Mouse (Mus musculus) layer of hippocampus, postnatal 10 days (tissue): ENCODE results near the gene Lama5. TPM values are rescaled to one million over a fixed set of nuclear protein-coding genes. Genes with fewer than 3 reads are reported as not detected.

Source experiments
- DNase-seq, 2 experiments: peaks; one replicate each; pipeline ENCODE4 v3.0.0; 2021; ENCODE audit warnings: low spot score in 2 of 2
- total RNA-seq, 2 experiments: library from RNA; stranded (reverse); gene quantifications; 2 replicates each; pipeline ENCODE4 v1.2.3; 2021

The Lama5 gene
- total RNA-seq, 2 experiments from 2014 or later: 8.1 to 9.6 TPM

DNA sequence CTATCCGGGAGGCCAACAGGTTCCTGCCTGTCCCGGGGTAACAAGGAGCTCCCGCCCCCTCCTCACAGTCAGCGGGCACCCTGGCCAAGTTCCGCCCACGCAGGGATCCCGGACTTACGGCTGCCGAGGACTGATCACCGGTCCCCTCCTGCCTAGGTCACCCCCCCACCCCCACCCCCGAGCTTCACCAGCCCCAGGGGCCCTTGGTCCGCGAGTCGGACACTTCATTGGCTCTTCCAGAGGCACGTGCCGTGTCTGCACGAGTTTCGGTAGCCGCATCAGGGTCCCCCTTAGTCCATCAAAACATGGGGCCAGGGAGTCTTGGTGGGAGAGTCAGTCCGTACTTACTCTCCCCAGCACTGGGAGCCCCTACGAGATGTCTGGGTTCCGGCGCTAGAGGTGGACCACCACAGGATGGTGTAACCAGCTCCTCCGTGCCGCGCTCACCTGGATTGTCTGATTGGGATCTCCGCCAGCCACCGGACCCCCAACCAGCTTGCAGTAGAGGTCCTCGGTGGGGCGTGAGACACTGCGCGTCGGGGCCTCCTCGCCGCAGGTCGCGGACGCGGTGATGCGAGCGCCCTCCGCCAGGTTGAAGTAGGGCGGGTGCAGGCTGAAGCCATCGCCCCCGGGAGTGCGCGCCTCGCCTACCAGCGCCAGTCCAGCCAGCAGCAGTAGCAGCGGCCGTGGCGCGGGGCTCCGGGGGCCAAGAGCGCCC lies 456 bp downstream of the Lama5 start:
- DNase-seq: no peak

DNA sequence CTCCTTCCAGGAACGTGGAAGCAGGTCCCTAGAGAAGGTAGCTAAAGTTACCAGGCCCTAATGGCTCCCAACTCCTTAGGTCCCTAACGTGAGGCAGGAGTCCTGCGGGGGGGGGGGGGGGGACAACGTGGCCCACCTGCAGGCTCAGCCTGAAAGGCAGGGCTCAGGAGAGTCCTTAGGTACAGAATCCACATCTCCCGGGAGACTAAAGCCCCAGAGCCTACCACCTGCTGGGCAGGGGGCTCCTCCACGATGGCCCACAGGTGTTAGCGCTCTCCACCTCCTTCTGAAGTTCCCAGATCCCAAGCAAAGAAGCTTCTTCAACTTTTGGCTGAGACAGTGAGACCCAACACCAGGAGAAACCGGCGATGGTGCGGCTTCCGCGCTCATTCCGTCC lies 1.0 kb downstream of the Lama5 start:
- DNase-seq: no peak

DNA sequence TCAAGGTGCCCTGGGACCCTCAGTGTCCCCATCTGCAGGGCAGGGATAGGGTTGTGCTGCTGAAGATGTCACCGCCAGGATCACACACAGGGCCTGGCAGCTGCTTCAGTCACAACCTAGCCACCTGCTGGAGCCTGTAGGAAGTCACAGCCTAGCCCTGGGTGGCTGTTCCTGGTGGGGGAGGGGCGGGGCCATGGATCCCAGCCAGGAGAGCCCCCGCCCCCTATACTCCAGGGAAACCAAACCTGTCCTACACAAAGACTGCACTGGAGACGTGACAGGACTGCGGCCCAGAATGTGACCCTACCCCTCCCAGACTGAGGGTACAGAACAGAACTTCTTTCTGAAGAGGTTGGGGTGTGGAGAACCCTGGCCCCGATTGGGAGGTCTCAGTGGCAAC lies 3.4 kb downstream of the Lama5 start:
- no peak for DNase-seq

DNA sequence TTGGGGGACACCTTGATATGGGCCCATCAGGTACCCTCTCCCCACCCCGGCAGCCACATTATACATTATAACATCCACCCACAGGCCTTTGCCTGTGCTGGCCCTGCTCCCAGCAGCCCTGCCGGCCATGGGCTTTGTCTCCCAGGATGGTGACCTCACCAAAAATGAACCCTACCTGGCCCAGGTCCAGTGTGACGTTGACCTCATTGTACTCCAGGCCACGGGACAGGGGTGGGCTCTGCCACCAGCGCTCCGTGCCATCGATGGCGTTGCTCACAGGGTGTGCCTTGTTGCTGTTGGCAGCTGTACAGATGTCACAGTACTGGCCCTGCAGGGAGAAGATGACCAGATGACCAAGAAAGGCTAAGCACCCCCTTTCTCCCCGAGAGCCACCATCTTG lies 4.6 kb downstream of the Lama5 start:
- DNase-seq: no peak

DNA sequence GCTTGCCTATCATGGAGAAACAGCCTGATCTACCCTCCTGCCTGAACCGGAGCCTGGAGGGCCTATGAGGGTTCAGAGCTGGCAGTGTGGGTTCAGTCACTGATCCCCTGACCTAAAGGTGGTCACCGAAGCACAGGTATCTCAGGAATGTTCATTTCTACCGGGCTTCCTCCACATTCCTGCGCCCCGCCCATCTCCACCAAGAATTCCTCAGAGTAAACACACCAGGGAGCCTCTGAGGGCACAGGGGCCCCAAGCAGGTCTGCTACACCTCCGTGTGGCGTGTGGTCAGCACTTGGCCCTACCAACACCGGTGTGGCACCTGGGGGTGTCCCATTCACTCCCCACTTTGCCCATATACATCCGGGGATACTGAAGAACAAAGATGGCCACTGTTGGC lies 5.5 kb downstream of the Lama5 start:
- no peak for DNase-seq

DNA sequence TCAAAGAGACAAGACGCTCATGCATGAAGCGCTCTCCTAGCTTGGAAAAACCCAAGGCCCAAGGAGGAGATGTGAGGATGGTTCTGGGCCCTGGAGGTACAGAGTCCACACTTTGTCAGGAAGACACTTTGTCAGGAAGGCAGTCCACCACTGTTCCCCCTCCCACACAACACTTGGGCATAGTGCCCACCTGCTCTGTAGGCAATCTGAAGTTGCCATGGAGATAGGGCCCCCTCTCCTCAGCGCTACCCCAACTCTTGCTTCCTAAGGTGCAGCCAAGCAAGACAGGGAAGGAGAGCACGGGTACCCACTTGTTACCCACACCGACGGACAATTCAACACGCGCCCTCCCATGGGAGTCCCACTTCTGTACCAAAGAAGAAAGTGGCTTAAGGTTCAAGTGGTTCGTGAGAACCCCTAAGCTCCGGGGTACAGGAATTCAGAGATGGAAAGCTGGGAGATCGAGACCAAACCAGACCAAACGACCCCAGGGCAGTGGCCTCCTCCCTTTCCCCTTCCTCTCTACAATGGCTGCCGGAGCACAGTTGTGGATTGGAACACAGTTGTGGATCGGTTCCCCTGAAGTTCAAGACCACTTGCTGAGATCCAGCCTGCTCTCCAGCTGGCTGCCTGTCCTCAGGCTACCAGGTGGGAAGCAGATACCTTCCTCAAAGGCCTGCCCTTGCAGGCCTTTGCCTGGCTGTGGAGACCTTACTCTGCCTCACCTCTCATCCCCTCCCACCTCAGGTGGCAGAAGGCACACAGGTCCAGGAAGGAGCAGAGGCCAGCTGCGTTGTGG lies 6.3 kb downstream of the Lama5 start:
- DNase-seq: no peak

DNA sequence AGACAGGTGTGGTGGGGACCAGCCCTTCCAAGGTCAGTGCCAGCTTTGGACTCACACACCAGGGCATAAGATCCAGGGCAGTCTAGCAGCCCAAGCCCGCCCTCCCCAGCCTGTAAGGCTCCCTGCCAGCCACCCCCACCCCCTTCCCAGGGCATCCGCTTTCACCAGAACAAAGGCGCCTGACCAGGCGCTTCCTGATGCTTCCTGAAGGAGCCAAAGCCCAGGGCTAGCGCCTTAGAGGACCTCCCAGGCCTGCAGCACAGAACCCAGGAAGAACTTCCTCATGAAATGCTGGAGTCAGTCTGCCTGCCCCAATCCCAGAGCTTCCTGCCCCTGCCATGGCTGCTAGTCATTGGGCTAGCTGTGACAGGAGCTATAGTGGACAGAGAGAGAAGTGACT lies 7.0 kb downstream of the Lama5 start:
- DNase-seq: no peak

DNA sequence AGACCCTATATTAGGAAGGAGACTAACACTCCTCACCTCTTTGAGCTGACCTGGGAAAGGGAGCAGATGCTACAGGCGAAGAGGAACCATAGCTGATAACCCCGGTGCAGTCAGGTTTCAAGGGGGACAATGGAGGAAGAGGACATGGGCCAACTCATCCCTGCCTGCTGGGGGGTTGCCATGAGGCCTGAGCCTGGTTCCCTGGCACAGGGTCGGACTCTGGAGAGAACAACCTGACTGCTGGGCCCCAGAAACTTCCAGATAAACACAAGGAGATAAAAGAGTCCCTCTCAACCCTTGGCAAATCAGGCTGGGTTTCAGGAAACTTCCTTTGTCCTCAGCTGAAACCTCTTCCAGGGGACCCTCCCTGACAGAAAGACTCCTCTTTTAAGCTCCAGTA lies 7.4 kb downstream of the Lama5 start:
- no peak for DNase-seq

DNA sequence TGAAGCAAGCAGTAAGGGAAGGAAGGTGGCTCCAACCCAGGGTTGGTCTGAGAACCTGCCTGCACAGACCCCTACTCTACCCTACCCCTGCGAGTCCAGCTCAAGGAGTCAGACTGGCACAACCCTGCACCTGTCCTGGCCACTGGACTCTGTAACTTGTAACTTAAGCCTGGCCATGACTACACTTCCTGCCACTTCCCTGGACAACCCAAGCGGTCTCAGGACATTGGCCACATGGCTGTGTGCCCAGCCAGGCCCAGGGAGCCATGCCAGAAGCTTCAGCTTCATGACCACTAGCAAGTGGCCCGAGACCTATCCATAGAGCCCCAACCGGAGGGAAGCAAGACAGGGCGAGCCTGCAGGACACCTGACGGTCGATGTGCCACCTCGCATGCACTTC lies 8.1 kb downstream of the Lama5 start:
- DNase-seq: peak; percentile 60 to 69

DNA sequence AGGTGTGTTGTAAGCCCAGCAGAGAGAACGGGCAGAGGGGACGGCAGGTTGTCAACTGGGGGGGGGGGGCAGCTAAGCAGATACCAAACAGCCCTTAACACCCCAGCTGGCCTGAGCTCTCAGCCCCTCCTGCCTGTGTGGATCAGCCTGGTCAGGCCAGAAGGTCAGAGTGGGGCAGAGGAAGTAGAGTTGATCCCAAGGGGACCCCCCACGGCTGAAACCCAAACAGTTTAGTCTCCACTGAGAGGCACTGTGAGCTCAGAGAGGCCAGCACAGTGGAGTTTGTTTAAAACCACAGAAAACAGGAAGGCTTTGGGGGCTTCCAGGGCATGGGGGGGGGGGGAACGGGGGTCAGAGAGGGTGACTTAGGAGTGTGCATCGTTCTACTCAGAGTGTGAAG lies 8.7 kb downstream of the Lama5 start:
- no peak for DNase-seq

DNA sequence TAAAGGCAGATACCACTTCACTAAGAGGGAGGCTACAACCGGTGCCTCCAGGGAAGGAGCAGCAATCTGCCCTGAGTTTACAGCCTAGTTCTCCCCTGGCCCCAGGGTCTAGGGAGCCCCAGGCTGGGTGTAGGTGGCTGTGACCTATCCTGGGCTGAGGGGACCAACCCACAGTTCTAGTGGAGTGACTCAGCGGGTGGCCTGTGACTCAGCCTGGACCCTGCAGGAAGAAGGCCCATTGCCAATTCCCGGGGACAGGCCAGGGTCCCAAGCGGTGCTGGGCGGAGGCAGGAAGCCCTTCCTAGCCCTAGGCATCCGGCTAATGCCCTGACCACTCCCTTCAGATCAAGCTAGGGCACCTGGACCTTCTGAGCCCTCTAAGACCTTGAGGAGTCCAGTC lies 9.7 kb downstream of the Lama5 start:
- no peak for DNase-seq

DNA sequence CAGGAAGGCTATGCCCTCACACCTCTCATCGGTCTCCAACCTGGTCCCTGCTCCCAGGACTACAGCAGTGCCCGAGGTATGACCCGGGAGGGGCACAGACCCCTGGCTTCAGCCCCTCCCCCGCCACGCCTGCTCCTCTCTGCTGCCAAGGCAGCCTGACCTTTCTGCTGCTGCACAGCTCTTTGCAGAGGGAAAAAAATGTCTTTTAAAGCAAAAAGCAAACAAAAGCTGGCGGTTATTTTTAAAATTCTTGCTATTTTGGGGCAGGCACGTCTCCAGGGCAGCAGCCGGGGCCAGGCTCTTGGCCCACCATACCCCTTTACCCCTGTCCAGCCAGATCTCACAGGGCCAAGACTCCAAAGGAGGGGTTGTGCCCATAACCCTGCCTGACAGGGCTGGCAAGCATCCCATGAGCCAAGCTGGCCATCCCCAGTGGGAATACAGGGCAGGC lies 10.6 kb downstream of the Lama5 start:
- DNase-seq: no peak

DNA sequence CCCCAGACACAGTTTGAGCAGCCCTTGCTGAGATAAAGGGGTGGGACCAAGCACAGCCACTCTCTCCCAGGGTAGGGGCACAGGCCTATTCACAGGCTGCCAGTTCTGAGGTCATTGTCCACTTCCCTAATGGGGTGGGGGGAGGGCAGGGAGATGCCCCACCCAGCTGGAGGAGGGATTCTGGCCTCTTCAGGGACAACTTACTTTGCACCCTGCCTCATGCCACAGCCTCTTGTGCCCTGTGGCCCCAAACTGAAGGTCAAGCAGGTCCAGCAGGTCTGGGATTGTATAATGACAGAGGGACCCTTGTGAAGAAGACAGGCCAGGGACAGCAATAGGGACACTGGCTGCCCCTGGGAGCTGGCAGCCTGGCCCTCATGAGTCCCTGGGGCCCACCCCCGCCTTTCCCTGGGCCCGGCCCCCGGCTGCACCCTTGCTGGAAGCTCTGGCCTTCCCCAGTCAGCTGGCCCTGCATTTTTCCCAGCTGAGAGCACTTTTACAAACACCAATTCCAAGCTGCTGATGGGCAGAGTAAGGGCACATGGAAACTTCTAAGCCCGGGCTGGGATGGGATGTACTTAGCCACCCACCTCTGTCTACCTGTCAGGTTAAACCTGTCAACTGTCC lies 11.2 kb downstream of the Lama5 start:
- DNase-seq: no peak

DNA sequence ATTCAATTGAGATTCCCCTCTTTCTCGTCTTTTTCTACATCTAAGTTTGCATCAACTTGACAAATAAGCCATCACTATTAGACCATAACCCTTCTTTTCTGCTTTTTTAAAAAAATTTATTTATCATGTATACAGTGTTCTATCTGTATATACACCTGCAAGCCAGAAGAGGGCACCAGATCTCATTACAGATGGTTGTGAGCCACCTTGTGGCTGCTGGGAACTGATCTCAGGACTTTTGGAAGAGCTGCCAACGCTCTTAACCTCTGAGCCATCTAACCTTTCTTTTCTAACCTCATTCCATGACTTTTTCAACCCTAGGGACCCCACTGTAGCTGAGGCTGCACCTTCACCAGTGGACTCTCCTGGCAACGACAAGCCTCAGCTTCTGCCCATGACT lies 13.4 kb downstream of the Lama5 start:
- no peak for DNase-seq

DNA sequence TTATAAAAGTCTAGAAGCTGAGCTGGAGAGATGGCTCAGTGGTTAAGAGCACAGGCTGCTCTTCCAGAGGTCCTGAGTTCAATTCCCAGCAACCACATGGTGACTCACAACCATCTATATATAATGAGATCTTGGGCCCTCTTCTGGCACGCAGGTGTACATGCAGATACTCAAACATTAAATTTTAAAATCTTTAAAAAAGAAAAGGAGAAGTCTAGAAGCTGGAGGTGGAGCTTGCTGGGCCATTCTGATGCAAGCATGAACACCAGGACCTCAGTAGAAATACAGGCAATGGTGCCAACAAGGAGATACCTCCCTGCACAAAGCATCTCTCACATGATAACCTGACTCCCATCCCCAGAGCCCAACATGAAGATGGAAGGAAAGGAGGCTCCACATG lies 16.7 kb downstream of the Lama5 start:
- no peak for DNase-seq

DNA sequence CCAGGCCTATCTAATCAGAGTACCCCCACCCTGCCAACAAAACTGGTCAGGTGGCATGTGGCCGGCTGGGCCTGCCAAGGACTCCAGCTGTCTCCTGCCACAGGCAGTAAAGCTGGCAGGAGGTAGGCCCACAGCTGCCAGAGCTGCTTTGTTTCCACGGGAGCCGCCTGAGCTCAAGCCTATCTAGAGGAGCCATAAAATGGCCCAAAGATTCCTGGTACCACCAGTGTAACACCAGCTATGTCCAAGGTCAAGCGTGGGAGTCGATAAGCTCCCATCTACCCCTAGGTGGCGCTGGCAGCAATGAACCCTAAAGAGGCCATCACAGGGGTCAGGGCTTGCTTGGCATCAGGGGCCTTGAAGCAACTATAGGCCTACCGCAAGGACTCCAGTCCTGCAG lies 17.8 kb downstream of the Lama5 start:
- peak in 1 of 2 experiments; percentile 53 for DNase-seq

DNA sequence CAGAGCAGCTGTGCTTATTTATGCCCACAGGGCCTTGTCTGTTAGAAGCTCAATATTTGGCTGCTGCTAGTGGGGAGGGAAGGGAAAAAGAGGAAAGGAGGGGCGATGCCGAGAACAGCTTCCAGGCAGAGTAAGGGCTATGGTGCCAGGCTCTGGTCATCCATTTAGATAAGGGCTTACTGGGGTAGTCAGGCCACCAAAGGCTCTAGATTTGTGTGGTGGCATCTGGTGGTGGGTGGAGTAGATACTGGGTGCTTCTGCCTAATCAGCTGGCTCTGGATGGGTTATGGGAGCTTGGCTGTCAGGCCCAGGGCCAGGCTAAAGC lies 19.7 kb downstream of the Lama5 start:
- DNase-seq: no peak

DNA sequence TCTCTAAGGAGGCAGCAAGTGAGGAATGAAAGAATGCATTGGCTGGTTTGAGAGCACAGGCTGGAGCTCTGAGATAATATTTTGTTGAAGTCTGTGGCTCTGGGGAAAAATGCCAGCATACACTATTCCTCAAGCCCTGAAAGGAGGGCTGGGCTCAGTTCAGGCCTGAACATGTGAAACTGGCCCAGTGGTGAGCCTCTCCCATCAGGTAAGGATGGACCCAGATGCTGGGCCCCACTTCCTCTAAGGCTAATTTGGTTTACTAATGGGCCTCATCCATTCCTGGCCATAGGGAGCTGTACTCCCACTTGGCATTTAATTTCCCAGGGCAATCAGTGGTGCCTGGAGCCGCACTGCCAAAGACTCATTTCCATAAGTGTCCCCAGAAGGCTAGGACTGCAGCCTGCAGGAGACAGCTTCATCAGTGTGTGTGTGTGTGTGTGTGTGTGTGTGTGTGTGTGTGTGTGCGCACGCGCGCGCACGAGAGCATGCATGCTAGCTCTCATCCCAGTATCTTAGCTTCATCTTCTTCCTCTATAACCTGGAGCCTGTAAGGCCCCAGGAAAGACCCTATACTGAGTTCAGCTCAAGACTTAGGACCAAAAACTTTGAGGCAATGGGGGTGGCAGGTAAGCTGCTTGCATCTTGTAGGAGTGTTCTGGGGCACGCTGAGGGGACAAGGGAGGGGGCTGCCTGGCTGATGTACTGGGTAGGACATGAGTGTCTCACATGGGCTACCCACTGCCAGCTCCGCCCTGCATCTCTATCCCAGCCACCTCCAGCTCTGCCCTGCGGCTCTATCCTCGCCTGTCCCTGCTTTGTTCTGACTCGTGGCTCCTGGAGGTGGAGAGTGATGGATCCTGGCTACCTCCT lies 20.3 kb downstream of the Lama5 start:
- DNase-seq: no peak

DNA sequence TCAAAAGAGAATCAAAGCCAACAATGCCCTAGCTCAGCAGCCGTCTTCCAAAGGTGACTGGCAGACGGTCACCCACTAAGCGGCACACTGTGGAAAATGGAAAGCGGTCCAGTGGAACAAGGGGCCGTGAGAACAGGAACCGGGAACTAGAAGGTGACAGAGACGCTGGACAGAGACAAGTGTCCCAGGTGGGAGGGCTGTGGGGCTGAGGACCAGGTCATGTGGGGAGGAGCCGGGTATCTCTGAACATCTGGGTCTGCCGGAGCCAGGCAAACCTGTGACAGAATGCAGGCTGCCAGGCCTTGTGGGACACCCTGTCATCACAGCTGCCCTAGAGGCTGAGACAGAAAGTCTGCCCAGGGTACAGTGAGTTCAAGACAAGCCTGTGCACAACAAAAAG lies 21.2 kb downstream of the Lama5 start:
- DNase-seq: no peak

DNA sequence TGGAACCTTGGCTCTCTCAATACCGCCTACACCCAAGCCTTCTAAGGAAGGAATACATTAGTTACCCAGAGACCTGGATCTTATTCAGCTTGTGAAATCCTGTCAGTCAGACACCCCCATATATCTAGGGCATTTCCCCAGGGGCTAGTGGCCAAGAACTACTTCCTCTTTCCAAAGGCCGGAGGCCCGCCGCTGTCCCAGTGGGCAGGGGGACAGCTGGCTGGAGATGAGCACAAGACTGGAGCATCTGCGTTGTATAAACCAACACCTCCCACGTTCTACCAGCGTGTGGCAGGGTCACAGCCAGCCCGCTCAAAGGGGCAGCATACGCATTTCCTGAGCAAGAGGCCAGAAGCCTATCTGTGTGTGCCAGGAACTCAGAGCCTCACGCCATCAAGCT lies 22.9 kb downstream of the Lama5 start:
- peak in 1 of 2 experiments; percentile 34 for DNase-seq

DNA sequence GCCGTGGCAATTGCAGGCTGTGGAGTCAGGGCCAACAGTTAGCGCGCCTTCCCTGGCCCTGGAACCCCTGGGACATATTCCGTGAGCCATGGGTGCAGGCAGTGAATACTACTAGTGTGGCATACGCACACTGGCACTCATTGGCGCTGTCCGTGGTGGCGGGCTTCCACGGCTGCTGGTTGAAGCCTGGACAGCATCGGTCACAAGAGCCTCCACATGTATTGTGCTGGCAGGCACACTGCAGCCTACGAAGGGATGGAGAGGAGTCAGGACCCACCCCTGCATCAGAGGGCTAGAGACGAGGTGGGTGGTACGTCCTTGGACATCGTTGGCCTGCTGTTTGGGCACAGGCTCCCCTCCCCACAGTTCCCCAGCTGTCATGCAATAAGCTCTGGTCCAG lies 23.4 kb downstream of the Lama5 start:
- no peak for DNase-seq

DNA sequence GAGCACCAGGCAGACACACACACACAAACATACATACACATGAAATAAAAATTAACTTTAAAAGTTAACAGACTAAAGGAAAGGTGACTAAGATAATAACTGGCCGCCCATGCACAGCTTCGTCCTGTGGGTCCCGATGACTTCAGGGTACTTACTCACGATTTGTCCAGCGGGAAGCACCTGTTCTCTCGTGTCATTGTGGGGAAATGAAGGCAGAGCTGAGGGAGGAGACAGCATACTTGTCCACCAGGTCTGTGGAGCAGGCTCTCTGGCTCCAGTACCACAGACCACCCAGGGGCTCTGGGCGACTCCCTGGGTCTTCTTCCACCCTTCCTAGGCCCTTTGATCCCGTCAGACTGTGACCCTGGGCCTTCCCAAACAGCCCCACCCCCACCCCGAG lies 24.4 kb downstream of the Lama5 start:
- no peak for DNase-seq
